Mouse (Mus musculus): ENCODE results near the gene Isg15. TPM values are rescaled to one million over a fixed set of nuclear protein-coding genes. Genes with fewer than 3 reads are reported as not detected.

The Isg15 gene
- total RNA-seq (2021) = 1 to 10 TPM; 3.2 to 4.5 TPM
- polyA plus RNA-seq (2012; rRNA removed) = 6.9 and 8.3 TPM in 2 replicates
- long read RNA-seq, partial matches to known transcripts = 0 of 1 reads
- long read RNA-seq, other reads (novel, unspliced or antisense) = 0 of 1 reads

DNA sequence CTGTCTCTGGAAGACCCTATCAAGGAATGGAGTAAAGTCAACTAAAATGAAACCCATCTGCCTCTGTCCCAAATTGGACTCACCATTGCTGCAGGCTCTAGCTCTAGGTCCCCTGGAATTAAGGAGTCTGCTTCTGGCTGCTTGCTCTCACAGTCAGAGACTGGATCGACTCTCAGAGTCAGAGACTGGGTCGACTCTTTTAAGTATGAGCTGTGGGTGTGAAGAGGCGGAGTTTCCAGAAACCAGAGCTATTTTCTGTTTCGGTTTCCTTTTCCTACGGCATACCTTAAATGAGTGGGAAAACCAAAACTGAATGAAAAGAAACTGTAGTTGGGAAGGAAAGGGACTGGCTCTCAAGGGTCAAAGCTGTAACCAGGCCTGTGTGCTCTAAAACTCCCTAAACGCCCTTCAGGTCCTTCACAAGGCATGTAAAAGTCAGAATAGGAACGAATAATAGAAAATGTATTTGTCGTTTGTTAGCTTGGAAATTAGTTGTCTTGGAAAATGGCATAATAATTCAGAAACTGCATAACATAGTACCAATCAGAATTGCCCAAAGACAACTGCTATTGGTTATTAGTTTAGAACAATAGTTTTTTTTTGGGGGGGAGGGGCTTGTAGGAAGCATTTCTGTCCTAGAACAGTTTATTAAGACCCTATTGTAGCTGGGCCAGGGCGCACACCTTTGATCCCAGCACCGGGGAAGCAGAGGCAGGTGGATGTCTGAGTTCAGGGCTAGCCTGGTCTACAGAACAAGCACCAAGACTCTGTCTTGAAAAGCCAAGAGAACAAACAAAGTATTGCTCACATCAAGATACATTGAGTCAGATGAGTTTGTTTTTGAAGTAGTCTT, at the start of gene Isg15:
Isg15 (minus strand) TSS at position 196 of the 853 bp plus-strand sequence.
- peak within 1 kb of the TSS; percentile 39 for H3K4me3 ChIP-seq
- TF ChIP-seq CTCF (IDR thresholded peaks at IDR 0.05) (no peak), POLR2A (IDR thresholded peaks at IDR 0.05; ENCODE audit: insufficient read depth, low read depth, low read length) (peak; percentile 92), EP300 (IDR thresholded peaks at IDR 0.05; ENCODE audit: insufficient read depth, low read depth, low read length) (0 out of 2 replicates have a peak, but pooled peaks have one; percentile 40)
- H3K79me2 ChIP-seq (replicated peaks; ENCODE audit: control insufficient read depth, insufficient read depth, low read length) = no peaks in the 10 kb centered on the region
- no peaks in the 10 kb centered on the region for H3K36me3 ChIP-seq (ENCODE audit: control insufficient read depth, insufficient read depth, low read length)
- no peak for DNase-seq
- H3K27me3 ChIP-seq (ENCODE audit: control insufficient read depth, insufficient read depth, low read length) = no peaks in the 10 kb centered on the region
- H3K4me1 ChIP-seq (ENCODE audit: control insufficient read depth, insufficient read depth, low read length) = peaks cover 18% of the 10 kb centered on the region
- peak within 1 kb of the TSS; percentile 74 for H3K27ac ChIP-seq
- 42% methylated on average over 10 of the region's 10 CpGs for WGBS
- intact Hi-C loops (cut with DNase I) = no loop called here
- H3K9ac ChIP-seq (ENCODE audit: low read depth, low read length) = peak within 1 kb of the TSS; percentile 52

DNA sequence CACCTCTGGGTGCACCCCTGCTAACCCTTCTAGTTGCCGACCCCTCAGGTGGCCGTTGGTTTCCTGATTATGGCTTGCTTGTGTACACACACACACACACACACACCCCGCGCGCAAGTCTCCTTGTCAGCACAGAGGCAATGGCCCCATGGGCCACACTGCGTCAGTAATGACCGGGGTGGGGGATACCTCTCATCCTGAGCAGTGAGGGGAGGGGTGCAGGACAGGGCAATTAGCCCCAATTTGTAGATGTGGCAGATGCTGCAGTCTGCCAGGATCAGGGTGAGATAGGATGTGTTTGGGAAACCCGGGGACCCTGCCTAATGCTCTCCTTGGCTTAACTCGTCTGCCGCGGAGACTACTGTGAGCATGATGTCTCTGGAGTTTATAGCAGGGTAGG, 48.9 kb upstream of the Isg15 start:
- no peak overlapping the region for H3K4me3 ChIP-seq
- H3K36me3 ChIP-seq (ENCODE audit: control insufficient read depth, insufficient read depth, low read length) = no peaks in the 10 kb centered on the region
- no peak overlapping the region for H3K9ac ChIP-seq (ENCODE audit: low read depth, low read length)
- H3K27me3 ChIP-seq (ENCODE audit: control insufficient read depth, insufficient read depth, low read length) = peaks cover 3% of the 10 kb centered on the region; the same call in 1 of the 2 replicates
- peaks cover 2% of the 10 kb centered on the region; the same call in 1 of the 2 replicates for H3K4me1 ChIP-seq (ENCODE audit: control insufficient read depth, insufficient read depth, low read length)
- no peaks in the 10 kb centered on the region for H3K79me2 ChIP-seq (replicated peaks; ENCODE audit: control insufficient read depth, insufficient read depth, low read length)
- intact Hi-C loops (cut with DNase I) = no loop called here
- H3K27ac ChIP-seq = no peak overlapping the region
- TF ChIP-seq POLR2A (IDR thresholded peaks at IDR 0.05; ENCODE audit: insufficient read depth, low read depth, low read length) (no peak), CTCF (IDR thresholded peaks at IDR 0.05) (no peak), EP300 (IDR thresholded peaks at IDR 0.05; ENCODE audit: insufficient read depth, low read depth, low read length) (no peak)
- no peak for DNase-seq
- WGBS = 69% methylated on average over 11 of the region's 11 CpGs

DNA sequence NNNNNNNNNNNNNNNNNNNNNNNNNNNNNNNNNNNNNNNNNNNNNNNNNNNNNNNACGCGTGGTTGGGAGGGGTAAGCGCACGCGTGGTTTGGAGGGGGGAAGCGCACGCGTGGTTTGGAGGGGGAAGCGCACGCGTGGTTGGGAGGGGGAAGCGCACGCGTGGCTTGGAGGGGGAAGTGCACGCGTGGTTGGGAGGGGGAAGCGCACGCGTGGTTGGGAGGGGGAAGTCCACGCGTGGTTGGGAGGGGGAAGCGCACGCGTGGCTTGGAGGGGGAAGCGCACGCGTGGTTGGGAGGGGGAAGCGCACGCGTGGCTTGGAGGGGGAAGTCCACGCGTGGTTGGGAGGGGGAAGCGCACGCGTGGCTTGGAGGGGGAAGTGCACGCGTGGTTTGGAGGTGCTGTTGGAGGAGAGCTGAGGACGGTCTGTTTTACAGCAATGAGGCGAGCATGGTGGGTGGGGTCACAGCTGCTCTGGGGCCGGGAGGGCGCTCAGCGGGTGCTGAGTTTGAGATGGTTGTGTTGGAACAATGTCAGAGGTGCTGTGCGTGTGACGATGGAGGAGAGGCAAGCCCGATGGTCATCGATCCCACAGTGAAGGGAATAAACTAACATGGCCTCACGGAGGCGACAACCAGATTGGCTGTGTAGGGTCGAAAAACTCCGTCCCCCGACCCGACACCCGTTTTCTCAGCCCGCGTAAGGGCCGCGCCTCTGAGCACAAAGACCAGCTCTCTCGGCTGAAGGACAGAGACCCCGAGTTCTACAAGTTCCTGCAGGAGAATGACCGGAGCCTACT, 36.2 kb upstream of the Isg15 start:
- Histone ChIP-seq H3K27me3 (ENCODE audit: control insufficient read depth, insufficient read depth, low read length) (no peaks in the 10 kb centered on the region), H3K36me3 (ENCODE audit: control insufficient read depth, insufficient read depth, low read length) (no peaks in the 10 kb centered on the region), H3K79me2 (replicated peaks; ENCODE audit: control insufficient read depth, insufficient read depth, low read length) (peaks cover 3% of the 10 kb centered on the region), H3K4me3 (no peak overlapping the region), H3K4me1 (ENCODE audit: control insufficient read depth, insufficient read depth, low read length) (peaks cover 2% of the 10 kb centered on the region; the same call in 1 of the 2 replicates), H3K9ac (ENCODE audit: low read depth, low read length) (peak overlapping the region; percentile 39), H3K27ac (no peak overlapping the region)
- TF ChIP-seq CTCF (IDR thresholded peaks at IDR 0.05) (no peak), EP300 (IDR thresholded peaks at IDR 0.05; ENCODE audit: insufficient read depth, low read depth, low read length) (no peak), POLR2A (IDR thresholded peaks at IDR 0.05; ENCODE audit: insufficient read depth, low read depth, low read length) (no peak)
- intact Hi-C loops (cut with DNase I) = loop anchor here (2.0 kb wide), 1 partner anchor 126 kb away; no protein-coding TSS in a partner anchor
- WGBS = 36% methylated on average over 58 of the region's 60 CpGs
- DNase-seq = no peak

DNA sequence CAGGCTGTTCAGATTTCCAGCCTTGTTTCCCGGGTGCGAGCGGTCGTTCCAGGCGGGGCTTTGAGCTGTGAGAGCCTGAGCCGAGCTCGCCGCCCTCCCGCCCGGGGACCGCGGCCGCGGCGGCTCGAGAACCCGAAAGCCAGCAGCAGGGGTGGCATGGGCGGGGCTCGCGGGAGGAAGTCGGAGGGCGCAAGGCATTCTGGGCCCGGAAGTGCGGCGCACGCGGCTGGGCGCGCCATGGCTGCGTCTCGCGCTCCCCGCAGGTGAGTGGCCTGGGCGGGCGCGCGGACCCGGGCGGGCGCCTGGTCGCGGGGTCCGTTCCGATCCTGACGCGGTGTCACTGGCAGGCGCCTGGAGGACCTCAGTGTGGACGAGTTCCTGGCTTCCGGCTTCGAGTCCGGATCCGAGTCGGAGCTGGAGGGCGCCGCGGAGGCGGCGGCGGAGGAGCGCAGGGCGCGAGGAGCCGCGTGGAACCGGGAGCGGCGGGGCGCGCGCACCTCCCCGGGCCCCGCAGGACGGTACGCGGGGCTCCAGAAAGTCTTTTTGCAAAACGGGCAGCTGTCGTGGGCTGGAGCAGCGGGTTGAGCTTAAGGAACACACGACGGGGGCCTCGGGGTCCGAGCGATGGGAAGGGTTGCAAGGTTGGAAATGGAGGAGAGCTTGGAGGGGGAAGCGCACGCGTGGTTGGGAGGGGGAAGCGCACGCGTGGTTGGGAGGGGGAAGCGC, 35.4 kb upstream of the Isg15 start, which contains the start of gene Noc2l:
Noc2l (plus strand) TSS at position 203 of the 726 bp plus-strand sequence.
- peak within 1 kb of the TSS; percentile 90 for H3K9ac ChIP-seq (ENCODE audit: low read depth, low read length)
- DNase-seq = peak; percentile 93 to 94
- H3K27ac ChIP-seq = peak within 1 kb of the TSS; percentile 83
- peaks cover 2% of the 10 kb centered on the region; the same call in 1 of the 2 replicates for H3K4me1 ChIP-seq (ENCODE audit: control insufficient read depth, insufficient read depth, low read length)
- H3K36me3 ChIP-seq (ENCODE audit: control insufficient read depth, insufficient read depth, low read length) = no peaks in the 10 kb centered on the region
- no peak for TF ChIP-seq EP300 (IDR thresholded peaks at IDR 0.05; ENCODE audit: insufficient read depth, low read depth, low read length)
- peak; percentile 69 for TF ChIP-seq POLR2A (IDR thresholded peaks at IDR 0.05; ENCODE audit: insufficient read depth, low read depth, low read length)
- TF ChIP-seq CTCF (IDR thresholded peaks at IDR 0.05) = no peak
- H3K4me3 ChIP-seq = peak within 1 kb of the TSS; percentile 75
- under 1% methylated on average over 86 of the region's 90 CpGs for WGBS
- intact Hi-C loops (cut with DNase I) = loop anchor here (2.0 kb wide), 2 partner anchors 33 to 125 kb away; partner anchors contain the start of gene AW011738
- peaks cover 3% of the 10 kb centered on the region for H3K79me2 ChIP-seq (replicated peaks; ENCODE audit: control insufficient read depth, insufficient read depth, low read length)
- no peaks in the 10 kb centered on the region for H3K27me3 ChIP-seq (ENCODE audit: control insufficient read depth, insufficient read depth, low read length)

DNA sequence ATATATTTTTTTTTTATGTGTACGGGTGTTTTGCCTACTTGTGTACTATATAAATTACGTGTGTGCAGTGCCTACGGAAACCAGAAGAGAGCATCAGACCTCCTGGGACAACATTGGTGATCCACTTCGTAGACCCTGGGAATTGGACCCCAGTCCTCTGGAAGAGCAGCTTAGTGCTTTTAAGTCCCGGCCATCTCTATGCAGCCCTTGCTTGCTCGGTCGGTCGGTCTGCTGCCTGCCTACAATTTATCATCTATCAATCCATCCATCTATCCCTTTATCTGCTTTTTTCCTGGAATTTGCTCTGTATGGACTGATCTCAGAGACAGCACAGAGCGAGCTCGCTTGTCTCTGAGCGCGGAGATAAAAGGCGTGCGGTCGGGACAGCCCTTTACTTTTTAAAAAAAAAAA, 34.7 kb upstream of the Isg15 start:
- no peaks in the 10 kb centered on the region for H3K36me3 ChIP-seq (ENCODE audit: control insufficient read depth, insufficient read depth, low read length)
- WGBS = under 1% methylated on average over 15 of the region's 15 CpGs
- peak overlapping the region; percentile 41; the same call in 1 of the 2 replicates for H3K9ac ChIP-seq (ENCODE audit: low read depth, low read length)
- H3K4me3 ChIP-seq = peak overlapping the region; percentile 75
- no peaks in the 10 kb centered on the region for H3K27me3 ChIP-seq (ENCODE audit: control insufficient read depth, insufficient read depth, low read length)
- peaks cover 3% of the 10 kb centered on the region for H3K79me2 ChIP-seq (replicated peaks; ENCODE audit: control insufficient read depth, insufficient read depth, low read length)
- H3K4me1 ChIP-seq (ENCODE audit: control insufficient read depth, insufficient read depth, low read length) = peaks cover 2% of the 10 kb centered on the region; the same call in 1 of the 2 replicates
- intact Hi-C loops (cut with DNase I) = loop anchor here (2.0 kb wide), 1 partner anchor 33 kb away; the partner anchor contains the start of gene AW011738
- peak overlapping the region; percentile 64 for H3K27ac ChIP-seq
- TF ChIP-seq EP300 (IDR thresholded peaks at IDR 0.05; ENCODE audit: insufficient read depth, low read depth, low read length) (no peak), CTCF (IDR thresholded peaks at IDR 0.05) (0 out of 2 replicates have a peak, but pooled peaks have one; percentile 11)
- no peak for DNase-seq
